Mouse (Mus musculus) Muller cell, postnatal 12 days (primary cell): ENCODE results near the gene Slc5a10.

Source experiments
- DNase-seq: peaks from one replicate; pipeline ENCODE4 v3.0.0-alpha.2; 2015; ENCODE audit errors: inconsistent ontology term

Slc5a10 gene

GRCm38 (mm10) chr11:61720636-61721035 is at the start of gene Slc5a10:
Gene Slc5a10 (minus strand): TSS chr11:61720826.
- no peak for DNase-seq

GRCm38 (mm10) chr11:61761584-61762407 is 41.2 kb upstream of the Slc5a10 start, which contains the start of gene Prpsap2:
Gene Prpsap2 (minus strand): TSS chr11:61762088.
- DNase-seq: peak; percentile 100

GRCm38 (mm10) chr11:61760518-61760917 is 39.9 kb upstream of the Slc5a10 start:
- no peak for DNase-seq

- no peak for DNase-seq
These were observed 36.5 kb upstream of the Slc5a10 start for GRCm38 (mm10) chr11:61757151-61757550.

GRCm38 (mm10) chr11:61751612-61752011 is 31.0 kb upstream of the Slc5a10 start:
- no peak for DNase-seq

GRCm38 (mm10) chr11:61747161-61747560 is 26.5 kb upstream of the Slc5a10 start:
- no peak for DNase-seq

GRCm38 (mm10) chr11:61745781-61746180 is 25.2 kb upstream of the Slc5a10 start:
- no peak for DNase-seq

- no peak for DNase-seq
These were observed 23.8 kb upstream of the Slc5a10 start for GRCm38 (mm10) chr11:61744460-61744859.

GRCm38 (mm10) chr11:61743768-61744167 is 23.1 kb upstream of the Slc5a10 start:
- DNase-seq: no peak

GRCm38 (mm10) chr11:61740500-61740899 is 19.9 kb upstream of the Slc5a10 start:
- DNase-seq: no peak

GRCm38 (mm10) chr11:61737290-61737689 is 16.7 kb upstream of the Slc5a10 start:
- no peak for DNase-seq

GRCm38 (mm10) chr11:61732672-61733071 is 12.0 kb upstream of the Slc5a10 start:
- DNase-seq: no peak

- no peak for DNase-seq
These were observed 7.4 kb upstream of the Slc5a10 start for GRCm38 (mm10) chr11:61728037-61728436.

GRCm38 (mm10) chr11:61722077-61722476 is 1.5 kb upstream of the Slc5a10 start:
- peak; percentile 42 for DNase-seq

GRCm38 (mm10) chr11:61719826-61720225 is 800 bp downstream of the Slc5a10 start:
- no peak for DNase-seq

GRCm38 (mm10) chr11:61719387-61719786 is 1.2 kb downstream of the Slc5a10 start:
- DNase-seq: no peak

- DNase-seq: no peak
These were observed 2.6 kb downstream of the Slc5a10 start for GRCm38 (mm10) chr11:61717990-61718389.

GRCm38 (mm10) chr11:61715130-61715529 is 5.5 kb downstream of the Slc5a10 start:
- DNase-seq: no peak

- peak; percentile 69 for DNase-seq
These were observed 6.1 kb downstream of the Slc5a10 start for GRCm38 (mm10) chr11:61714346-61715117.

GRCm38 (mm10) chr11:61713157-61713855 is 7.3 kb downstream of the Slc5a10 start:
- DNase-seq: no peak

- no peak for DNase-seq
These were observed 11.7 kb downstream of the Slc5a10 start for GRCm38 (mm10) chr11:61708928-61709327.

- DNase-seq: no peak
These were observed 14.4 kb downstream of the Slc5a10 start for GRCm38 (mm10) chr11:61706232-61706631.
